Mouse (Mus musculus): Measurements from ENCODE around the gene Syngr2. TPM values are rescaled to one million over a fixed set of nuclear protein-coding genes. Genes with fewer than 3 reads are reported as not detected.

Syngr2 gene
- polyA plus RNA-seq, 1 experiment = 188 TPM

DNA sequence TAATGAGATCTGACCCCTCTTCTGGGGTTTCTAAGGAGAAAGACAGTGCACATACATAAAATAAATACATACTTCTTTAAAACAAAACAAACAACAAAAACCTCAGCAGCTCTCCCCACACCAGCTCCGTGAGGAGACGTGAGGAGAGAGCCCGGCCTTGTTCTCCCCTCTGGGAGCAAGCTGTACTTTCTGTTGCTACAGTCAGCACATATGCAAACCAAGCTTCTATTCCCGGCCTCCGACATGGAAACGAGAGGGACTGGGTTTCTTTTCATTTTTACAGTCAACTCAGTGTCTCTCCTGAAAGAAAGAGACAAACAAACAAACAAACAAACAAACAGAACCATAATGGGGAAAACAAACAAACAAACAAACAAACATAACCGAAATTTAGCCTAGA is 9.4 kb upstream of the Syngr2 start:
- peaks cover 33% of the 10 kb centered on the region for H3K4me1 ChIP-seq (ENCODE audit: control insufficient read depth, insufficient read depth, insufficient read length)
- WGBS = 92% methylated on average over 7 of the region's 7 CpGs
- H3K36me3 ChIP-seq (ENCODE audit: control insufficient read depth, insufficient read depth, low read length) = no peaks in the 10 kb centered on the region
- no peak for TF ChIP-seq CTCF (IDR thresholded peaks at IDR 0.05; ENCODE audit: extremely low read depth, insufficient read depth, insufficient read length, insufficient replicate concordance)
- no peak for TF ChIP-seq POLR2A (IDR thresholded peaks at IDR 0.05; ENCODE audit: low read depth, low read length)
- H3K27me3 ChIP-seq (ENCODE audit: control insufficient read depth, insufficient read depth, low read length) = no peaks in the 10 kb centered on the region
- H3K27ac ChIP-seq (ENCODE audit: insufficient read depth, low read length) = peak overlapping the region; percentile 91
- H3K4me3 ChIP-seq (ENCODE audit: extremely low read depth, insufficient read depth, insufficient read length) = no peak overlapping the region
- no peak for DNase-seq (ENCODE audit: low read depth in 1 of 2, low spot score in 2 of 2)

DNA sequence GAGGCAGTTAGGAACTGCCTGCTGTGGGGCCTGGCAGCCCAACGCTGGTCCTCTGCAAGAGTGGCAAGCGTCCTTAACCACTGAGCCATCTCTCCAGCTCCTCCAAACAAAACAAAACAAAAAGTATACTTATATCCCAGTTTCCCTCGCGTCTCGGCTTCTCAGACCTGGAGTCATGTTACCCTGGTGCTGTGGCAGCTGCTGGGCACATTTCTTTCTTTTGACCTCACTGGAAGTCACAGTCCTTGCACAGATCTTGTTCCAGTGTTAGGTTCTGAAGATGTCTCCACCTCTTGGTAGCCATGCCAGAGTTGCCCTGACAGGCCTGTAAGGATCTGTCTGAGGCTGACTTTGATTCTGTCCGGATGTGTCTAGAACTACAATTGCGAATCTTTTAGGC is 7.8 kb upstream of the Syngr2 start:
- Histone ChIP-seq H3K27me3 (ENCODE audit: control insufficient read depth, insufficient read depth, low read length) (no peaks in the 10 kb centered on the region), H3K36me3 (ENCODE audit: control insufficient read depth, insufficient read depth, low read length) (no peaks in the 10 kb centered on the region), H3K4me1 (ENCODE audit: control insufficient read depth, insufficient read depth, insufficient read length) (peaks cover 25% of the 10 kb centered on the region), H3K4me3 (ENCODE audit: extremely low read depth, insufficient read depth, insufficient read length) (no peak overlapping the region), H3K27ac (ENCODE audit: insufficient read depth, low read length) (no peak overlapping the region)
- TF ChIP-seq CTCF (IDR thresholded peaks at IDR 0.05; ENCODE audit: extremely low read depth, insufficient read depth, insufficient read length, insufficient replicate concordance) (no peak), POLR2A (IDR thresholded peaks at IDR 0.05; ENCODE audit: low read depth, low read length) (no peak)
- no peak for DNase-seq (ENCODE audit: low read depth in 1 of 2, low spot score in 2 of 2)
- WGBS = 94% methylated on average over 7 of the region's 7 CpGs

DNA sequence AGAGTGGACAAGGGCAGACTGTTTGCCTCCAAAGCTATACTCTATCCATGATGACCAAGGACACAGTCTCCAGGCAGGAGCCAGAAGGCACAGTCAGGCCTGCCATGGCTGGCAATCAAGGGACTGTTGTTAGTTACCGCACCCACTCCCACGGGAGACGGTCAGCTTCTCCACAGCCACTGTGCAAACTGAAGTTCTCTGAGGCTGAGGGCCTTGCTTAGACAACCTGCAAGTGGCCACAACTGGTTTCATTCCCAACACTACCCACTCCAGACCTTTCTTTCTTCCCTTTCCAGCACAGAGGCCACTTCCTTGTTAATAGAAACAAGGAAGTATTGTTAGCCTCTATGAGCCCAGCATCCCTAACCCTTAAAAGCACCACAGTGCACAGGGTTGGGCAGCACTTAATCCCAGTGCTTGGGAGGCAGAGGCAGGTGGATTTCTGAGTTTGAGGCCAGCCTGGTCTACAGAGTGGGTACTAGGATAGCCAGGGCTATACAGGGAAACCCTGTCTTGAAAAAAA is 6.2 kb upstream of the Syngr2 start:
- H3K36me3 ChIP-seq (ENCODE audit: control insufficient read depth, insufficient read depth, low read length) = no peaks in the 10 kb centered on the region
- TF ChIP-seq CTCF (IDR thresholded peaks at IDR 0.05; ENCODE audit: extremely low read depth, insufficient read depth, insufficient read length, insufficient replicate concordance) = no peak
- no peak for TF ChIP-seq POLR2A (IDR thresholded peaks at IDR 0.05; ENCODE audit: low read depth, low read length)
- peaks cover 12% of the 10 kb centered on the region for H3K4me1 ChIP-seq (ENCODE audit: control insufficient read depth, insufficient read depth, insufficient read length)
- WGBS = 92% methylated on average over 3 of the region's 3 CpGs
- no peak for DNase-seq (ENCODE audit: low read depth in 1 of 2, low spot score in 2 of 2)
- H3K27me3 ChIP-seq (ENCODE audit: control insufficient read depth, insufficient read depth, low read length) = no peaks in the 10 kb centered on the region
- peak overlapping the region; percentile 4; the same call in 1 of the 2 replicates for H3K27ac ChIP-seq (ENCODE audit: insufficient read depth, low read length)
- H3K4me3 ChIP-seq (ENCODE audit: extremely low read depth, insufficient read depth, insufficient read length) = no peak overlapping the region

DNA sequence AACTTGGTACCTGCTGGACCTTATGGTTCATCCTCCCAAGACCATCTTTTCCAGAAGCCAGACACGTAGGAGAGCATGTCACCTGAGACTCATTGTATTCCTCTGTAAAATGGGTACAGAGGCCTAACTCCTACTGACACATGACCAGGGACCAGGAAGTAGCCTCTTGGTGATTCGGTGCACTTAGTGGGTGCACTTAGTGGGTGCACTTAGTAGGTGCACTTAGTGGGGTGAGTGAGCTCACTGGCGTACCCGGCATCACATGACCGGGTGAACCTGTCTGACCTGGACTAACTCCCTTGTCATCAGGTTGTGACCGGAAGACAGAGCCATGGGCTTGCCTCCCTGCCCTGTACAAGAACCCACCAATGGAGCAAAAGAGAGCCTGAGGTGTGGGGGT is 2.7 kb upstream of the Syngr2 start:
- no peak overlapping the region for H3K27ac ChIP-seq (ENCODE audit: insufficient read depth, low read length)
- WGBS = 95% methylated on average over 6 of the region's 6 CpGs

DNA sequence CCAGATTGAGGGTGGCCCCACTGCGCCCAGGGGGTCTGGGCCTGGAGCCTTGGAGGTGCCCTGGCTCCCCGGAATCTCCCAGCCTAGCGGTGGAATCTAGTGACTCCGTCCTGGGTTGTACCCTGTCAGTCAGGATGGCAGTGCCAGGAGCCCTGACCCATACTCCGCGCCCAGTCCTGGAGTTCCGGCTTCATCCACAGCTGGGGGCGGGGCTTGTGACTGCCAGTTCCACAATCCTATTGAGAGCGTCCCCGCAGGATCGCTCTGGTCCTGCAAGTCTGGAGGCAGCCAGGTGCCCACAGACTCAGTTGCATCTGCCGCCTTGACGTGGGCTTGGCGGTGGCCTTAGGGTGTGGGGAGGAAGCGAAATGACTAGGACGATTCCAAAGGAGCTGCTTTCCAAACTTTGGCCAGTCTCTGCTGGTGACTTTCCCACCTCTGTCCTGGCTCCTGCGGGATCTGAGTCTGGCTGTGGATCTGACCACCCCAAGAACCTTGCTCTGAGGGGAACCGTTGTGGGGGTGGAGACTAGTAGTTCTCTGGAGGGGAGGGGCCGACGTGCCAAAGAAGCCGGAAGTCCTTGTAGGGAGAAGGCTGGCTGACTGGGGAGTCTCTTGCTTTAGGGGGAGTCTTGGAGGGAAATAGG is 1.1 kb downstream of the Syngr2 start:
- Histone ChIP-seq H3K36me3 (ENCODE audit: control insufficient read depth, insufficient read depth, low read length) (peaks cover 16% of the 10 kb centered on the region), H3K27me3 (ENCODE audit: control insufficient read depth, insufficient read depth, low read length) (no peaks in the 10 kb centered on the region), H3K4me3 (ENCODE audit: extremely low read depth, insufficient read depth, insufficient read length) (peak overlapping the region; percentile 92), H3K27ac (ENCODE audit: insufficient read depth, low read length) (peak overlapping the region; percentile 56), H3K4me1 (ENCODE audit: control insufficient read depth, insufficient read depth, insufficient read length) (peaks cover 5% of the 10 kb centered on the region; the same call in 1 of the 2 replicates)
- TF ChIP-seq POLR2A (IDR thresholded peaks at IDR 0.05; ENCODE audit: low read depth, low read length) (no peak), CTCF (IDR thresholded peaks at IDR 0.05; ENCODE audit: extremely low read depth, insufficient read depth, insufficient read length, insufficient replicate concordance) (no peak)
- peak; percentile 63 to 78 for DNase-seq (ENCODE audit: low read depth in 1 of 2, low spot score in 2 of 2)
- WGBS = under 1% methylated on average over 21 of the region's 21 CpGs

More for the DNA sequence above, 2.7 kb upstream of the Syngr2 start:
- H3K27me3 ChIP-seq (ENCODE audit: control insufficient read depth, insufficient read depth, low read length) = no peaks in the 10 kb centered on the region
- TF ChIP-seq POLR2A (IDR thresholded peaks at IDR 0.05; ENCODE audit: low read depth, low read length) (no peak), CTCF (IDR thresholded peaks at IDR 0.05; ENCODE audit: extremely low read depth, insufficient read depth, insufficient read length, insufficient replicate concordance) (no peak)
- H3K4me3 ChIP-seq (ENCODE audit: extremely low read depth, insufficient read depth, insufficient read length) = no peak overlapping the region
- H3K4me1 ChIP-seq (ENCODE audit: control insufficient read depth, insufficient read depth, insufficient read length) = peaks cover 7% of the 10 kb centered on the region; the same call in 1 of the 2 replicates
- H3K36me3 ChIP-seq (ENCODE audit: control insufficient read depth, insufficient read depth, low read length) = no peaks in the 10 kb centered on the region
- DNase-seq (ENCODE audit: low read depth in 1 of 2, low spot score in 2 of 2) = no peak

DNA sequence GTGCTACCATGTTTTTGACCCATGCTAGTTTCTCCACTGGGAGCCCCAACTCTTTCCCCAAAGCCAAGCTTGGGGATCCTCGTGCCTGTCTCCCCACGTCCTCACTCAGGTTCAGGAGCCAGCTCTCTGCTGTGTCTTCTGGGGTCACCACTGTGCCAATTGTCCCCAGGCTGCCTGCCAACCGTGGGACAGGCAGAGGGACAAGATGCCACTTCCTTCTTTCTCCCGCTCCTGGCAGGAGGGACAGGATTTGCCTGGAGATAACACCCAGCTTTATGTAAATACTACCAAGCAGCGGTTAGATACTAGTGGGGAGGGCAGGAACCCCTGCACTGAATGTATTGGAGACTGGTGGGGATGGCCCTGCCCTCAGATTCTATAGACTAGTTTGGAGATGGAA is 4.4 kb downstream of the Syngr2 start:
- no peak overlapping the region for H3K4me3 ChIP-seq (ENCODE audit: extremely low read depth, insufficient read depth, insufficient read length)
- H3K27me3 ChIP-seq (ENCODE audit: control insufficient read depth, insufficient read depth, low read length) = no peaks in the 10 kb centered on the region
- H3K36me3 ChIP-seq (ENCODE audit: control insufficient read depth, insufficient read depth, low read length) = peaks cover 35% of the 10 kb centered on the region
- peak overlapping the region; percentile 12; the same call in 1 of the 2 replicates for H3K27ac ChIP-seq (ENCODE audit: insufficient read depth, low read length)
- H3K4me1 ChIP-seq (ENCODE audit: control insufficient read depth, insufficient read depth, insufficient read length) = peaks cover 5% of the 10 kb centered on the region; the same call in 1 of the 2 replicates
- 65% methylated on average over 5 of the region's 5 CpGs for whole genome bisulfite sequencing
- DNase-seq (ENCODE audit: low read depth in 1 of 2, low spot score in 2 of 2) = no peak
- TF ChIP-seq POLR2A (IDR thresholded peaks at IDR 0.05; ENCODE audit: low read depth, low read length) = no peak
- no peak for TF ChIP-seq CTCF (IDR thresholded peaks at IDR 0.05; ENCODE audit: extremely low read depth, insufficient read depth, insufficient read length, insufficient replicate concordance)

All from spleen, adult 2 months (tissue).